Comparison of ENCODE assay signal across 8 mouse cellular contexts in genomic region chr11:75054184-75054877, GRCm38 (mm10).
DNase-seq lines count a peak whose midpoint lies in the region; ATAC-seq lines count a peak whose summit lies in the region.

No protein-coding gene starts in this region.

- whole genome bisulfite sequencing in embryonic facial prominence, embryonic 14.5 days: 24% methylated on average over 5 of the region's 5 CpGs
- WGBS in midbrain, embryonic 13.5 days: 81% methylated on average over 5 of the region's 5 CpGs

- peak overlapping the region; percentile 34; the same call in 1 of the 2 replicates for H3K4me2 ChIP-seq in embryonic facial prominence, embryonic 14.5 days (ENCODE audit: low read depth, low read length)
- no peak overlapping the region for H3K4me2 ChIP-seq in midbrain, embryonic 13.5 days (replicated peaks)

- H3K9me3 ChIP-seq in embryonic facial prominence, embryonic 14.5 days (ENCODE audit: control insufficient read depth, low read length): no peaks in the 10 kb centered on the region
- H3K9me3 ChIP-seq in midbrain, embryonic 13.5 days: no peaks in the 10 kb centered on the region

- H3K4me1 ChIP-seq in embryonic facial prominence, embryonic 14.5 days (ENCODE audit: control insufficient read depth, insufficient read depth, low read length): peaks cover 44% of the 10 kb centered on the region
- no peaks in the 10 kb centered on the region for H3K4me1 ChIP-seq in midbrain, embryonic 13.5 days (replicated peaks)

- H3K4me3 ChIP-seq in embryonic facial prominence, embryonic 14.5 days (ENCODE audit: low read depth, low read length): no peak overlapping the region
- no peak overlapping the region for H3K4me3 ChIP-seq in midbrain, embryonic 13.5 days (replicated peaks)

- no peak overlapping the region for H3K9ac ChIP-seq in embryonic facial prominence, embryonic 14.5 days (ENCODE audit: low read depth, low read length)
- no peak overlapping the region for H3K9ac ChIP-seq in midbrain, embryonic 13.5 days (replicated peaks)

- peak; percentile 81 for ATAC-seq in embryonic facial prominence, embryonic 14.5 days (ENCODE audit: low read depth)
- ATAC-seq in midbrain, embryonic 13.5 days: no peak

- no peaks in the 10 kb centered on the region for H3K27me3 ChIP-seq in embryonic facial prominence, embryonic 14.5 days (replicated peaks; ENCODE audit: control insufficient read depth, insufficient read depth, low read length)
- H3K27me3 ChIP-seq in midbrain, embryonic 13.5 days: no peaks in the 10 kb centered on the region

- peaks cover 5% of the 10 kb centered on the region; the same call in 1 of the 2 replicates for H3K36me3 ChIP-seq in embryonic facial prominence, embryonic 14.5 days (ENCODE audit: control insufficient read depth, insufficient read depth, low read length)
- peaks cover 46% of the 10 kb centered on the region for H3K36me3 ChIP-seq in midbrain, embryonic 13.5 days

- peak; percentile 52 for DNase-seq in kidney, postnatal 10 days
- DNase-seq in kidney, postnatal 25 days: no peak
- peak; percentile 92 for DNase-seq in embryonic facial prominence, embryonic 14.5 days (ENCODE audit: low spot score)
- DNase-seq in heart, postnatal 25 days (ENCODE audit: low spot score): peak; percentile 38
- DNase-seq in lung, postnatal 25 days (ENCODE audit: low spot score): peak; percentile 65
- DNase-seq in spleen, adult 18-20 months: no peak
- DNase-seq in thymus, postnatal 36 days: no peak

- peak overlapping the region; percentile 87 for H3K27ac ChIP-seq in embryonic facial prominence, embryonic 14.5 days (replicated peaks; ENCODE audit: low read depth, low read length)
- no peak overlapping the region for H3K27ac ChIP-seq in midbrain, embryonic 13.5 days

- intact Hi-C loops in heart, postnatal 25 days (cut with DNase I): no loop called here

Comparison
In these comparisons a context has a peak if more than half of its experiments do, and no peak if none do; other contexts are left out.
1. DNase-seq: peak in kidney, postnatal 10 days (single experiment), embryonic facial prominence, embryonic 14.5 days (single experiment), heart, postnatal 25 days (single experiment) and lung, postnatal 25 days (single experiment); none in kidney, postnatal 25 days (0 of 2), spleen, adult 18-20 months (0 of 2) and thymus, postnatal 36 days (0 of 2).